Mouse (Mus musculus) thymus, adult 2 months (tissue): Measurements from ENCODE around the gene Hspg2. TPM values are rescaled to one million over a fixed set of nuclear protein-coding genes. Genes with fewer than 3 reads are reported as not detected.
A peak's percentile ranks its signal among the peaks of the same experiment; 100 is the strongest.

ENCODE experiments used
- DNase-seq: peaks from one replicate; pipeline ENCODE4 v3.0.0; 2021
- H3K27ac ChIP-seq: fragments of 200-500 bp; 2 replicates; pipeline ENCODE4 v1.5.1; 2012; ENCODE audit warnings: low read length, control low read depth; ENCODE audit not compliant: control insufficient read depth, insufficient read depth
- H3K27me3 ChIP-seq: fragments of 200-500 bp; 2 replicates; pipeline ENCODE4 v1.6.1; 2012; ENCODE audit warnings: mild to moderate bottlenecking, low read length, moderate library complexity, mixed read lengths; ENCODE audit not compliant: control insufficient read depth, insufficient read depth
- H3K36me3 ChIP-seq: fragments of 200-500 bp; 2 replicates; pipeline ENCODE4 v1.6.1; 2012; ENCODE audit warnings: mild to moderate bottlenecking, low read length, moderate library complexity; ENCODE audit not compliant: control insufficient read depth, insufficient read depth
- H3K4me1 ChIP-seq: fragments of 200-500 bp; replicated peaks from 2 replicates; pipeline ENCODE4 v1.6.1; 2012; ENCODE audit warnings: low read length; ENCODE audit not compliant: control insufficient read depth, insufficient read depth
- H3K4me3 ChIP-seq: fragments of 200-500 bp; 2 replicates; pipeline ENCODE4 v1.5.1; 2012; ENCODE audit warnings: mild to moderate bottlenecking, low read length, control low read depth, moderate library complexity; ENCODE audit not compliant: control insufficient read depth, insufficient read depth
- CTCF ChIP-seq: fragments of 200-500 bp; IDR thresholded peaks from 2 replicates; pipeline ENCODE4 v1.5.1; 2012; ENCODE audit warnings: mild to moderate bottlenecking, control low read depth, low read length, moderate library complexity, borderline replicate concordance; ENCODE audit not compliant: control insufficient read depth, poor library complexity, insufficient read depth; ENCODE audit errors: extremely low read depth
- POLR2A ChIP-seq: fragments of 200-500 bp; IDR thresholded peaks from 2 replicates; pipeline ENCODE4 v1.6.1; 2012; ENCODE audit warnings: mild to moderate bottlenecking, low read length, control low read depth, moderate library complexity; ENCODE audit not compliant: control insufficient read depth, poor library complexity, insufficient read depth; ENCODE audit errors: extremely low read depth
- WGBS: fragments of 180-500 bp; shearing (Covaris S2); methylation state at CpG from one replicate; pipeline ENCODE4 v1.1.7; 2018; 5-methylcytosine and 5-hydroxymethylcytosine counted together
- polyA plus RNA-seq: library from polyadenylated mRNA; depleted of rRNA; stranded (reverse); fragments of >200 nt; gene quantifications from 2 replicates; pipeline ENCODE4 v1.2.3, GENCODE M21; 2012

Gene Hspg2
- polyA plus RNA-seq, 1 experiment = 21.6 TPM

DNA sequence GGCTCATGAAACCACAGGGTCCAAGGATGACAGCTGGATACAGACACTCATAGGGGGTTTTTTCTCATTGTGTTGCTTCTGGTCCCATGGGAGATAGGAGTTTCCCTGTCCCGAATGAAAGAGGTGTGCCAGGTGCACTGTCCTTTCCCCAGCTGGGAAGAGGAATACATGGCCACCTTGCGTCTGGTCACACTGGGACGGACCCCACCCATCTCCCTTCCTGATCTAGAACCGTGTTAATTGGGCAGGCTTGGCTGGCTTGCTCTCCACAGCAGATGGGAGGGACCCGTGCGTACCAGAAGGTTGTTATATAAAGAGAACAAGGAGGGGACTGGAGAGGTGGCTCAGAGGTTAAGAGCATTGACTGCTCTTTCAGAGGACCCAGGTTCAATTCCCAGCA lies 59.3 kb downstream of the Hspg2 start:
- DNase-seq = no peak
- H3K27me3 ChIP-seq = no peaks in the 10 kb centered on the region
- no peaks in the 10 kb centered on the region for H3K4me1 ChIP-seq
- no peak overlapping the region for H3K4me3 ChIP-seq
- H3K36me3 ChIP-seq = no peaks in the 10 kb centered on the region
- no peak overlapping the region for H3K27ac ChIP-seq
- TF ChIP-seq POLR2A (no peak), CTCF (no peak)
- WGBS = 87% methylated on average over 6 of the region's 6 CpGs

GRCm38 (mm10) chr4:137540356-137540755 lies 71.8 kb downstream of the Hspg2 start:
- 62% methylated on average over 14 of the region's 14 CpGs for WGBS
- no peaks in the 10 kb centered on the region for H3K36me3 ChIP-seq
- H3K27me3 ChIP-seq = no peaks in the 10 kb centered on the region
- no peak for DNase-seq
- TF ChIP-seq CTCF (no peak), POLR2A (no peak)
- H3K4me1 ChIP-seq = no peaks in the 10 kb centered on the region
- H3K4me3 ChIP-seq = no peak overlapping the region
- H3K27ac ChIP-seq = no peak overlapping the region

GRCm38 (mm10) chr4:137542968-137543367 lies 74.4 kb downstream of the Hspg2 start:
- DNase-seq = no peak
- H3K36me3 ChIP-seq = no peaks in the 10 kb centered on the region
- no peaks in the 10 kb centered on the region for H3K27me3 ChIP-seq
- no peak for TF ChIP-seq CTCF
- no peak for TF ChIP-seq POLR2A
- 93% methylated on average over 10 of the region's 10 CpGs for WGBS
- no peaks in the 10 kb centered on the region for H3K4me1 ChIP-seq
- no peak overlapping the region for H3K27ac ChIP-seq
- H3K4me3 ChIP-seq = no peak overlapping the region

DNA sequence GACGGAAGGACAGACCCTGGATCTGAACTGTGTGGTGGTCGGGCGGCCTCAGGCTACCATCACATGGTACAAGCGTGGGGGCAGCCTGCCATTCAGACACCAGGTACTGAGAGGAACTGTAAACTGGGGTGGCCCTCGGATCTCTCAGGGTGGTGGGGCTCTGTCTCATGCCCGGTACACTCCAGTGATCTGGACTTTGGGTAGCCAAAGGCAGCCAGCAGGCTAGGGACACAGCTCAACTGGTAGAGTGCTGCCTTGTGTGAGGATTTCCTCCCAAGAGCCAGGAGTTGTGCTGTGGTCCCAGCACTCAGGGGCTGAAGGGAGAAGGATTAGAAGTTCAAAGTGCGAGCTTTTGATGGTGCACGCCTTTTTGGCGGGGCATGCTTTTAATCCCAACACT lies 77.0 kb downstream of the Hspg2 start:
- TF ChIP-seq CTCF = no peak
- no peak for TF ChIP-seq POLR2A
- Histone ChIP-seq H3K4me1 (no peaks in the 10 kb centered on the region), H3K27me3 (no peaks in the 10 kb centered on the region), H3K27ac (no peak overlapping the region), H3K36me3 (no peaks in the 10 kb centered on the region), H3K4me3 (no peak overlapping the region)
- no peak for DNase-seq
- WGBS = 95% methylated on average over 9 of the region's 9 CpGs

- WGBS = 71% methylated on average over 5 of the region's 5 CpGs
- Histone ChIP-seq H3K27me3 (no peaks in the 10 kb centered on the region), H3K4me3 (no peak overlapping the region), H3K27ac (no peak overlapping the region), H3K4me1 (no peaks in the 10 kb centered on the region), H3K36me3 (no peaks in the 10 kb centered on the region)
- TF ChIP-seq CTCF (0 out of 2 replicates have a peak, but pooled peaks have one; percentile 38), POLR2A (no peak)
- peak; percentile 13 for DNase-seq
These were observed 77.5 kb downstream of the Hspg2 start for GRCm38 (mm10) chr4:137546003-137546525.

- DNase-seq = no peak
- no peaks in the 10 kb centered on the region for H3K36me3 ChIP-seq
- H3K27ac ChIP-seq = no peak overlapping the region
- WGBS = 94% methylated on average over 17 of the region's 17 CpGs
- H3K27me3 ChIP-seq = no peaks in the 10 kb centered on the region
- H3K4me1 ChIP-seq = no peaks in the 10 kb centered on the region
- no peak overlapping the region for H3K4me3 ChIP-seq
- TF ChIP-seq POLR2A (no peak), CTCF (no peak)
These were observed 84.9 kb downstream of the Hspg2 start for GRCm38 (mm10) chr4:137553466-137553865.

GRCm38 (mm10) chr4:137556673-137557210 lies 88.2 kb downstream of the Hspg2 start:
- H3K27me3 ChIP-seq = no peaks in the 10 kb centered on the region
- no peak overlapping the region for H3K27ac ChIP-seq

More at GRCm38 (mm10) chr4:137556673-137557210, 88.2 kb downstream of the Hspg2 start:
- no peak for TF ChIP-seq POLR2A
- no peak for TF ChIP-seq CTCF
- whole genome bisulfite sequencing = 93% methylated on average over 16 of the region's 16 CpGs
- Histone ChIP-seq H3K4me3 (no peak overlapping the region), H3K36me3 (no peaks in the 10 kb centered on the region), H3K4me1 (no peaks in the 10 kb centered on the region)
- DNase-seq = no peak
